Mouse (Mus musculus) C2C12 (cell line): ENCODE results near the gene Mrpl34.

Source experiments
- CEBPB ChIP-seq: IDR thresholded peaks from one replicate; pipeline ENCODE4 v1.6.1; 2011; ENCODE audit warnings: low read depth, mild to moderate bottlenecking, control low read depth, moderate library complexity
- CTCF ChIP-seq: IDR thresholded peaks from one replicate; pipeline ENCODE4 v1.5.1; 2011; ENCODE audit not compliant: control insufficient read depth, insufficient read depth, insufficient read length
- FOSL1 ChIP-seq: IDR thresholded peaks from one replicate; pipeline ENCODE4 v1.8.0; 2011; ENCODE audit warnings: mild to moderate bottlenecking, low read length; ENCODE audit not compliant: poor library complexity, insufficient read depth, severe bottlenecking
- MAX ChIP-seq: IDR thresholded peaks from one replicate; pipeline ENCODE4 v1.6.1; 2011; ENCODE audit warnings: mild to moderate bottlenecking, control low read depth
- MYOD1 ChIP-seq: IDR thresholded peaks from one replicate; pipeline ENCODE4 v1.6.1; 2011; ENCODE audit warnings: low read depth; ENCODE audit not compliant: control insufficient read depth, insufficient read length
- MYOG ChIP-seq: IDR thresholded peaks from one replicate; pipeline ENCODE4 v1.6.1; 2011; ENCODE audit not compliant: control insufficient read depth, insufficient read length; ENCODE audit errors: extremely low read depth
- USF1 ChIP-seq: IDR thresholded peaks from one replicate; pipeline ENCODE4 v1.6.1; 2011; ENCODE audit warnings: low read depth, mild to moderate bottlenecking, control low read depth, moderate library complexity

DNA sequence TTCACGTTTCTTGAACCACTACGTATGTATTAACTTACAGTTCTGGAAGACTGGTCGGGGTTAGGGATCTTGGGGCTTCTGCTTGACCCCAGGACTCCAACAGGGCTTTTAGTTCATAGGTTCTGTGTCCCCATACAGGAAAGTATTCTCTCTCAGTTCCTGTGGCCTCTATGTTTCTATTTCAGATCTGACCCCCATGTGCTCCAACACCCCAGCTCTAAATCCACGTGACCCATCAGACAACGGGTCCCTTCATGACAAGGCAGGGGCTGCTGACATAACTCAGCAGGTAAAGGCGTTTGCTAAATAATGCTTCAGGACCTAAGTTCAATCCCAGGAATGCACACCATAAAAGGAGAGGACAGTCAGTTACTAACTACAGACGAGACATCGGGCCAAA is 974 bp downstream of the Mrpl34 start:
- TF ChIP-seq CTCF (no peak), MAX (no peak), MYOD1 (no peak), USF1 (no peak), MYOG (no peak), CEBPB (no peak), FOSL1 (no peak)
